Mouse (Mus musculus) lung, postnatal 0 days (tissue): ENCODE data around the gene 1700029I15Rik. TPM values are rescaled to one million over a fixed set of nuclear protein-coding genes. Genes with fewer than 3 reads are reported as not detected.

ENCODE experiments used
- ATAC-seq: fragments of 200-750 bp; cut with Nextera tagmentation; 2 replicates; pipeline ENCODE4 v1.8.0; 2017; ENCODE audit warnings: moderate library complexity
- DNase-seq: peaks from one replicate; pipeline ENCODE4 v3.0.0-alpha.2; 2016; ENCODE audit warnings: low spot score
- H3K27ac ChIP-seq: fragments of 300-500 bp; sonication (generic); 2 replicates; pipeline ENCODE4 v1.5.1; 2014; ENCODE audit warnings: antibody characterized with exemption, mild to moderate bottlenecking, low read length, mixed read lengths
- H3K27me3 ChIP-seq: fragments of 300-500 bp; sonication (generic); replicated peaks from 2 replicates; pipeline ENCODE4 v1.6.1; 2014; ENCODE audit warnings: low read length, mixed read lengths; ENCODE audit not compliant: insufficient read depth
- H3K36me3 ChIP-seq: fragments of 300-500 bp; sonication (generic); 2 replicates; pipeline ENCODE4 v1.6.1; 2014; ENCODE audit warnings: low read length, mixed read lengths; ENCODE audit not compliant: insufficient read depth
- H3K4me1 ChIP-seq: fragments of 300-500 bp; sonication (generic); 2 replicates; pipeline ENCODE4 v1.6.1; 2014; ENCODE audit warnings: antibody characterized with exemption, low read depth, low read length, mixed read lengths; ENCODE audit not compliant: insufficient read depth
- H3K4me2 ChIP-seq: fragments of 300-500 bp; sonication (generic); replicated peaks from 2 replicates; pipeline ENCODE4 v1.6.1; 2014; ENCODE audit warnings: low read depth, mild to moderate bottlenecking, low read length, moderate library complexity, mixed read lengths
- H3K4me3 ChIP-seq: fragments of 300-500 bp; sonication (generic); 2 replicates; pipeline ENCODE4 v1.5.1; 2014; ENCODE audit warnings: low read depth, low read length
- H3K9ac ChIP-seq: fragments of 300-500 bp; sonication (generic); replicated peaks from 2 replicates; pipeline ENCODE4 v1.6.1; 2014; ENCODE audit warnings: low read depth, mild to moderate bottlenecking
- H3K9me3 ChIP-seq: fragments of 300-500 bp; sonication (generic); 2 replicates; pipeline ENCODE4 v1.6.1; 2016; ENCODE audit warnings: low read length, mixed read lengths
- CTCF ChIP-seq: IDR thresholded peaks from 2 replicates; pipeline ENCODE4 v1.5.1; 2016; ENCODE audit warnings: antibody characterized with exemption, mild to moderate bottlenecking
- EP300 ChIP-seq: IDR thresholded peaks from 2 replicates; pipeline ENCODE4 v1.6.1; 2016; ENCODE audit warnings: antibody characterized with exemption, mild to moderate bottlenecking, control low read depth
- WGBS: fragments of 180-500 bp; shearing (Covaris S2); extraction: QIAGEN DNeasy Blood & Tissue Kit; methylation state at CpG from one replicate; pipeline ENCODE4 v1.1.7; 2014; 5-methylcytosine and 5-hydroxymethylcytosine counted together
- polyA plus RNA-seq: library from polyadenylated mRNA; unstranded; fragments of >200 nt; fragmentation: Nextera tagmentation; extraction: Ambion mirVana; gene quantifications from 2 replicates; pipeline ENCODE4 v1.2.1, GENCODE M21; 2015

Gene 1700029I15Rik
- polyA plus RNA-seq, 1 experiment from 2014 or later = 2.3 TPM

GRCm38 (mm10) chr2:92402591-92403326 is 20.4 kb downstream of the 1700029I15Rik start:
- TF ChIP-seq CTCF (no peak), EP300 (no peak)
- DNase-seq = no peak
- Histone ChIP-seq H3K27me3 (peaks cover 7% of the 10 kb centered on the region; the same call in 1 of the 2 replicates), H3K9ac (no peak overlapping the region), H3K4me1 (no peaks in the 10 kb centered on the region; the same call in 1 of the 2 replicates), H3K27ac (no peak overlapping the region), H3K36me3 (peaks cover 34% of the 10 kb centered on the region), H3K9me3 (no peaks in the 10 kb centered on the region), H3K4me3 (no peak overlapping the region), H3K4me2 (no peak overlapping the region)
- 58% methylated on average over 4 of the region's 4 CpGs for WGBS
- ATAC-seq = peak; percentile 5; the same call in 1 of the 2 replicates

- H3K27me3 ChIP-seq = peaks cover 7% of the 10 kb centered on the region; the same call in 1 of the 2 replicates
- DNase-seq = no peak
- WGBS = 92% methylated on average over 5 of the region's 5 CpGs
- no peak overlapping the region for H3K4me2 ChIP-seq
- ATAC-seq = no peak
- H3K4me1 ChIP-seq = no peaks in the 10 kb centered on the region; the same call in 1 of the 2 replicates
- H3K9ac ChIP-seq = no peak overlapping the region
- H3K36me3 ChIP-seq = peaks cover 44% of the 10 kb centered on the region
- TF ChIP-seq EP300 = no peak
- TF ChIP-seq CTCF = no peak
- H3K9me3 ChIP-seq = no peaks in the 10 kb centered on the region
- no peak overlapping the region for H3K27ac ChIP-seq
- no peak overlapping the region for H3K4me3 ChIP-seq
Measured at GRCm38 (mm10) chr2:92403776-92404319, 21.5 kb downstream of the 1700029I15Rik start.

- DNase-seq = no peak
- WGBS = 82% methylated on average over 6 of the region's 6 CpGs
- Histone ChIP-seq H3K4me1 (no peaks in the 10 kb centered on the region; the same call in 1 of the 2 replicates), H3K4me2 (no peak overlapping the region), H3K4me3 (no peak overlapping the region), H3K27ac (no peak overlapping the region), H3K36me3 (peaks cover 52% of the 10 kb centered on the region), H3K9ac (no peak overlapping the region), H3K9me3 (no peaks in the 10 kb centered on the region), H3K27me3 (peaks cover 7% of the 10 kb centered on the region; the same call in 1 of the 2 replicates)
- TF ChIP-seq EP300 (no peak), CTCF (no peak)
- no peak for ATAC-seq
Measured at GRCm38 (mm10) chr2:92404737-92405136, 22.4 kb downstream of the 1700029I15Rik start.

- no peak overlapping the region for H3K4me2 ChIP-seq
- no peak overlapping the region for H3K27ac ChIP-seq
- TF ChIP-seq EP300 (no peak), CTCF (no peak)
- H3K9me3 ChIP-seq = no peaks in the 10 kb centered on the region
- DNase-seq = no peak
- ATAC-seq = no peak
- no peak overlapping the region for H3K9ac ChIP-seq
- 90% methylated on average over 7 of the region's 7 CpGs for WGBS
- H3K36me3 ChIP-seq = peaks cover 61% of the 10 kb centered on the region
- no peaks in the 10 kb centered on the region; the same call in 1 of the 2 replicates for H3K4me1 ChIP-seq
- H3K4me3 ChIP-seq = no peak overlapping the region
- peaks cover 2% of the 10 kb centered on the region; the same call in 1 of the 2 replicates for H3K27me3 ChIP-seq
Measured at GRCm38 (mm10) chr2:92405687-92406086, 23.3 kb downstream of the 1700029I15Rik start.

- TF ChIP-seq CTCF (no peak), EP300 (no peak)
- Histone ChIP-seq H3K9ac (no peak overlapping the region), H3K4me1 (no peaks in the 10 kb centered on the region), H3K36me3 (peaks cover 86% of the 10 kb centered on the region), H3K9me3 (no peaks in the 10 kb centered on the region), H3K4me2 (no peak overlapping the region), H3K27ac (no peak overlapping the region), H3K27me3 (no peaks in the 10 kb centered on the region), H3K4me3 (no peak overlapping the region)
- 88% methylated on average over 18 of the region's 18 CpGs for WGBS
- ATAC-seq (no peak), DNase-seq (no peak)
Measured at GRCm38 (mm10) chr2:92408309-92409045, 26.1 kb downstream of the 1700029I15Rik start.

GRCm38 (mm10) chr2:92411705-92412104 is 29.4 kb downstream of the 1700029I15Rik start:
- Histone ChIP-seq H3K4me2 (no peak overlapping the region), H3K9me3 (no peaks in the 10 kb centered on the region), H3K4me1 (no peaks in the 10 kb centered on the region), H3K4me3 (no peak overlapping the region), H3K27ac (no peak overlapping the region), H3K9ac (no peak overlapping the region), H3K36me3 (peaks cover 89% of the 10 kb centered on the region), H3K27me3 (no peaks in the 10 kb centered on the region)
- 84% methylated on average over 10 of the region's 10 CpGs for WGBS
- no peak for DNase-seq
- peak; percentile 10; the same call in 1 of the 2 replicates for ATAC-seq
- no peak for TF ChIP-seq CTCF
- TF ChIP-seq EP300 = no peak
